Mouse (Mus musculus) bone marrow macrophage, adult 2 months (primary cell): ENCODE data around the gene Gsdma3.

Experiments used
- CTCF ChIP-seq: IDR thresholded peaks from 2 replicates; pipeline ENCODE4 v1.5.1; 2012; ENCODE audit warnings: low read depth, mild to moderate bottlenecking, low read length, moderate library complexity
- POLR2A ChIP-seq: IDR thresholded peaks from 2 replicates; pipeline ENCODE4 v1.6.1; 2012; ENCODE audit warnings: mild to moderate bottlenecking, low read depth, low read length, borderline replicate concordance

DNA sequence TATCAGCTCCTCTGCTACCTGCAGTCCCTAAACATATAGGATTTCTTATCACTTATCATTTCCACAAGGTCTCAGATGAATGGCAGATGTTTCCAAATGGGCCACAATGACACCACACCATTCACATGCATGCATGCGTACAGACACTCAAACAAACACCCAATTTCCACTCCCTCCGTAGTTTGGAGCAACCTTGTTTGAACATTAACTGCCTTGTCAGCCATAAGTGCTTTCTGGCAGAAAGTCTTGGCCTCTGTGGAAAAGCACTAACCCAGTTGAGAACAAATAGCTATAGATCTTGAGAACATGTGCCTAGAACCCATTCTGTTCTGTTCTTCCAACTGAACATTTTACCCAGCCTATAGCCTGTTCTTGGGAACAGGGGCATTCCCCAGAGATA, 19.8 kb downstream of the Gsdma3 start:
- TF ChIP-seq CTCF (no peak), POLR2A (no peak)
